Mouse (Mus musculus) splenic B cell, adult 2 months (primary cell): ENCODE measurements around the gene Hist2h4.
"Not testable (repeated sequence)": the region's sequence is repeated elsewhere in the genome, so short reads cannot be mapped to it uniquely, and the experiment has no call there.

Experiments used
- DNase-seq: peaks from one replicate; pipeline ENCODE4 v3.0.0-alpha.2; 2011; ENCODE audit warnings: low read depth, low spot score
- H3K27me3 ChIP-seq: 2 replicates; pipeline ENCODE4 v1.6.1; 2012; ENCODE audit warnings: mild to moderate bottlenecking, low read length, moderate library complexity, mixed read lengths; ENCODE audit not compliant: control insufficient read depth, poor library complexity, insufficient read depth, severe bottlenecking
- H3K36me3 ChIP-seq: 2 replicates; pipeline ENCODE4 v1.6.1; 2012; ENCODE audit warnings: mild to moderate bottlenecking, low read length, moderate library complexity, mixed read lengths; ENCODE audit not compliant: control insufficient read depth, poor library complexity, insufficient read depth, severe bottlenecking

Gene Hist2h4

DNA sequence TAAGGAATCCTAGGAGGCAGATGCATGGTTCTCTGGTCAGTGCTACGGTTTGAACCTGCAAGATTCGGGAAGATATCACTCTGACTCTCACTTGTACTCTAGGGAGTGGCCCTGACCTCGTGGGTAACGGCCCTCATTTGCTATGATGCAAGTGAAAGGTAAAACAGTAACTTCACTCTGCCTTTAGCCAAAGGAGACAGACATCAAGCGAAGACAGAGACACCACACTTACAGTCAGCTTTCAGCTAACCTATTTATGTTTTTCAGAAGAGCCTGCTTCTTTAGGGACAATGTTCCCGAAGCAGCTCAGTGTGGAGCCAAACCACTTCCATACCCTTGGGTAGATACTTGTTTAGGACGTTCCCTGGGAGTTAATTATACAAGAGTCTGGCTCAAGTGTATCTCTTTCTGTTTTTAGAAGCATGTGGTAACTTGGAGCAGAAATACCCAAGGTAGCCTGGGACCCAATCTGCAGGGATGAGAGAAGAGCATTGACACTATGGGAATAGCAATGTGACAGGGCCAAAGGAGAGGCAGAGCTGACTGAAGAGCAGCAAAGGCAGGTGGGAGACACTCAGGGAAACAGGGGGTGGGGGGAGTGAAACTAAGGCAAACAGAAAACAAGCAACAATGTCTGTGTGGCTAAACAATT is 19.1 kb downstream of the Hist2h4 start:
- H3K36me3 ChIP-seq, result no peaks in the 10 kb centered on the region; the same call in 1 of the 2 replicates
- H3K27me3 ChIP-seq, result no peaks in the 10 kb centered on the region
- DNase-seq, result no peak

GRCm38 (mm10) chr3:96240799-96241197 is 22.3 kb downstream of the Hist2h4 start:
- Histone ChIP-seq H3K27me3 (no peaks in the 10 kb centered on the region), H3K36me3 (no peaks in the 10 kb centered on the region; the same call in 1 of the 2 replicates)
- no peak for DNase-seq

DNA sequence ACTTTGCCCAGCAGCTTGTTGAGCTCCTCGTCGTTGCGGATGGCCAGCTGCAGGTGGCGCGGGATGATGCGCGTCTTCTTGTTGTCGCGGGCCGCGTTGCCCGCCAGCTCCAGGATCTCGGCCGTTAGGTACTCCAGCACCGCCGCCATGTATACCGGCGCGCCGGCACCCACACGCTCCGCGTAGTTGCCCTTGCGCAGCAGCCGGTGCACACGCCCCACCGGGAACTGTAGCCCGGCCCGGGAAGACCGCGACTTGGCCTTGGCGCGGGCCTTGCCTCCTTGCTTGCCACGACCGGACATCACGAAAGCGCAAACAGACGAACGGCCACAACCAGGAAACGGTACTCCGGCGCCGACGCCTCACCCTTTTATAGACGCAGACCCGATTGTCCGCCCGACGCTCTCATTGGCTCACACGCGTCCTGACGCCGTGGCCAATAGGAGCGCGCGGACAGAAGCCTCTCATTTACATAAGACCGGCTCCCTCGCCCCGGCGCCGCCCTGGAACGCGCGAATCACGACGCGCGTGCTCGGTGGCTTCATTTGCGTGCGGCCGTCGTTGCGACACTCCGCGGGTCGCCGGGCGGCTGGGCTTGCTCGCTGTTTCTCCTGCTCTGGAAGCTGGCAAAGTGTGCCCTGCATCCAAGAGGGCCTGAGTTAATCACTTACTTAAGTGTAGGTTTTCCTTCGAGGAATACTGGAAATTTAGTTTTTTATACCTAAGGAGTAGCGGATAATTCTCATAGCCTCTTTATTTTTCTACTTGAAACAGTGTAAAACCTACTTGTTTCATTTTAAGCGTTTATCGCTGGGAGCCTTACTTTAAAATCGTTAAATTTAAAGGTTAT is 22.9 kb downstream of the Hist2h4 start, which contains the start of gene Hist2h2aa2:
Hist2h2aa2 (minus strand) TSS at position 328 of the 850 bp plus-strand sequence.
- not testable (repeated sequence) for H3K36me3 ChIP-seq, H3K27me3 ChIP-seq
- peak; percentile 69 for DNase-seq

DNA sequence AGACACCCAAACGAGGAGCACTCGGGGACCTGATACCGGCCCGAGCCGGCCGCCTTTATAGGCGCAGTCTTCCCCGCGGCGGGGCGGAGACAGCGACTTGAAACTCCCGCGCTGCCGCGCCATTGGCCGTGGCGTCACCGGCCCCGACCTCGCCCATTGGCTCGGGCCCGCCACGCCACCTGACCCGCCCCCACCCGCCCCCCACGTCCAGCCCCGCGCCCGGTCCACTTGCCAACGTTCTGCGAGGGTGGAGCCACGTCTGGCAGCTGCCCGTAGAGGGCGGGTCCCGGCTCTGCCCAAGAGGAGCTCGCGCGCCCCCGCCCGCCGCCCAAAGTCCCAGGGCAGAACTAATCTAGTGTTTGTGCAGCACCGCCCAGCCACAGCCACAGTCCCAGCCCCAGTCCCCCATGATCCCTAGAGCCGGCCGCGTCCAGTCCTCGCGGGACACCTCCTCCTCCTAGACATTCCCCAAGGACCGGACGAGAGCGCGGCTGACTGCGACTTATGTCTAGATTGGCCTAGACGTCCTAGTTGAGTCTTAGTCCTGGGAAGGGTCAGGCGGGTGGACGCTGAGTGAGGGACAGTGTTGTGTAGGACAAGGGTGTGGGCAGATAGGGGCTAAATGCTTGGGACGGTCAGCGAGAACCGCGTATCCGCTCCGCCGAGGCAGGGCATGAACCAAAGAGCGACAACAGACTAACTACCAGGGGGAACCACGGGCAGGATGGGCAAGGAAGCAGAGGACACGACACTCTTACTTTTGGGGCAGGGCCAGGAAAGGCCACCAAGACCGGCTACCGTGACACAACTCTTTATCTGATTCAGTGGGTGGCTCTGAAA is 23.9 kb downstream of the Hist2h4 start, which contains the start of gene Hist2h3c2:
Hist2h3c2 (minus strand) TSS at position 174 of the 840 bp plus-strand sequence.
- DNase-seq, H3K27me3 ChIP-seq, H3K36me3 ChIP-seq: not testable (repeated sequence)

DNA sequence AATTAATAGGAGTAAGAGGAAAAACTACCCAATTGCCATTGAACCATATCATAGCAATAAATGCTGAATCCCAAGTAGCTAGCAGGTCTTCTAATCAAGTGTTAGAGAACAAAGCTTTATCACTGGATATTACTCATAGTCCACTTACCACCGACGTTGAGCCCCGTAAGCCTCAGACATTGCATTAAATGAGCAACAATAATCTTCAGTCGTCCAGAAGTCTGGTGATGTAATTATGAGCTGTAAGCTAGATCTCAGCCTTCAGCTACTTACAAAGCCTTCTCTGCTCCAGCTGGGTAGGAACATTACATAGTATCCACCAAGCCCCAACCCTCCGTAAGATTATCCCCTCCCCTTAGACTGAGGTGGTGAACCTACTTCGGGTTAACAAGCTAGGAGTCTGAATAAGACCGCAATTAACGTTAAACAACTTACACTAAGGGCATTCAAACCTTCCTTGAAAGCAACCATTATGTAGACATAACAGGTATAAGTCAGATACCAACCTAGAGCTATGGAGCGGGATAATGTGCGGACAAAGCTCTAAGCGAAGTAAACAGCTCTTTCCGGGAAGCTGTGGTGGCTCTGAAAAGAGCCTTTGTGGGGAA is 25.1 kb downstream of the Hist2h4 start:
- Histone ChIP-seq H3K36me3 (no peaks in the 10 kb centered on the region), H3K27me3 (no peaks in the 10 kb centered on the region)
- no peak for DNase-seq

- H3K27me3 ChIP-seq, result no peaks in the 10 kb centered on the region
- DNase-seq, result no peak
- H3K36me3 ChIP-seq, result no peaks in the 10 kb centered on the region
Observed at GRCm38 (mm10) chr3:96237335-96237903, 25.7 kb downstream of the Hist2h4 start.

- DNase-seq, result no peak
- Histone ChIP-seq H3K27me3 (no peaks in the 10 kb centered on the region), H3K36me3 (no peaks in the 10 kb centered on the region)
Observed at GRCm38 (mm10) chr3:96236834-96237334, 26.2 kb downstream of the Hist2h4 start.

DNA sequence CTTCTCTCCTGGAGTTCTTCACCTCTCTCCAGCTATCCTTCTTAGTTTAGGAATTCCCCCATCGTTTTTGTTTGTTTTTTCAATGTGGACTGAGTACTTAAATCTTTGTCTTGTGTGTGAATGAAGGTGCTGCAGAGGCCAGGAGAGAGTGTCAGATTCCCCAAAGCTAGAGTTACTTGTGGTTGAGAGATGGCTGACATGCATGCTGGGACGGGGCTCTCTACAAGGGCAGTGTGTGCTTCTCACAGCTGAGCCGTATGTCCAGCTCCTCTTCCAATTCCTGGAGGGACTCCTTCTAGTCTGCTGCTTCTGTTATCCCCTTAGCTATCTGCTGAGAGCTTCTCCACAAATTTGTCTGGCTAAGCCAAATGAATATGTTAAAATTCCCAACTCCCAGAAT is 27.3 kb downstream of the Hist2h4 start:
- DNase-seq, result no peak
- Histone ChIP-seq H3K36me3 (no peaks in the 10 kb centered on the region), H3K27me3 (no peaks in the 10 kb centered on the region)

- Histone ChIP-seq H3K36me3 (no peaks in the 10 kb centered on the region), H3K27me3 (no peaks in the 10 kb centered on the region)
- DNase-seq, result peak; percentile 52
Observed at GRCm38 (mm10) chr3:96234914-96235313, 28.2 kb downstream of the Hist2h4 start.

- Histone ChIP-seq H3K27me3 (no peaks in the 10 kb centered on the region), H3K36me3 (no peaks in the 10 kb centered on the region)
- DNase-seq, result no peak
Observed at GRCm38 (mm10) chr3:96231758-96232120, 31.4 kb downstream of the Hist2h4 start.

- H3K36me3 ChIP-seq, result no peaks in the 10 kb centered on the region
- no peaks in the 10 kb centered on the region for H3K27me3 ChIP-seq
- no peak for DNase-seq
Observed at GRCm38 (mm10) chr3:96230910-96231757, 32.0 kb downstream of the Hist2h4 start.

DNA sequence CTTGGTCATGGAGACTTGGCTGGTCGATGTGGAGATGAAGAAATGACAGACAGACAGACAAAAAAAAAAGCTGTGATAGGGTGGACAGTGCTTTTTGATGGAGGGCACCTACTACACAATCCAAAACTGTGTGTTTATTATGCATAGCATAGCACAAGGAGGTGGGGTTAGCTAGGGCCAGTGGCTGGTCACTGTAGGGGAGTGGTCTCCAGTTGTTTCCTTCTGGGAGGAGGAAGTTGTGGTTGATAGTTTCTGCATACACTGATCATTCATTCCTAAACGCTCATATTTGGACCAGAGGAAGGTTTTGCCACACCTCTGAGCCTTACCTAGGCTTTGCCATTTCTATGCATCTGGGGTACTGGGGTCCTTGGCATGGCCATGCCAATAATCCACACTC is 32.7 kb downstream of the Hist2h4 start:
- no peaks in the 10 kb centered on the region for H3K36me3 ChIP-seq
- no peak for DNase-seq

DNA sequence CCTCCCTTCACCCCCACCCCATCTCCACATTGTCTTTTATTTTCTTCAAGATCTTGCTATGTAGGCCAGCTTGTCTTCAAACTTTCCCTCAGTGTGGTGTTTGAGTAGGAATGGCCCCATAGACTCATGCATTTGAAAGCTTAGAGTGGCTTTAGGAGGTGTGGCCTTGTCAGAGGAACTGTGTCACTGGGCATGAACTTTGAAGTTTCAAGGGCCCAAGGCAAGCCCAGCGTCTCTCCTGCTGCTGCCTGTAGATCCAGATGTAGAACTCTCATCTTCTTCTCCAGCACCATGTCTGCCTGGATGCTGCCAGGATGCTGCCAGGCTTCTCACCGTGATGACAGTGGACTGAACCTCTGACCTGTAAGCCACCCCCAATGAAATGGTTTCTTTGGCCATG is 34.3 kb downstream of the Hist2h4 start:
- H3K27me3 ChIP-seq, result no peaks in the 10 kb centered on the region
- H3K36me3 ChIP-seq, result no peaks in the 10 kb centered on the region
- no peak for DNase-seq

More for the DNA sequence above, 32.7 kb downstream of the Hist2h4 start:
- no peaks in the 10 kb centered on the region for H3K27me3 ChIP-seq
